In genomic region chr1:177258034-177258342, GRCm38 (mm10) we compare ENCODE assay signal across 8 mouse cellular contexts. TPM values are rescaled to one million over a fixed set of nuclear protein-coding genes. Genes with fewer than 3 reads are reported as not detected.
DNase-seq lines count a peak whose midpoint lies in the region; ATAC-seq and TF ChIP-seq lines count a peak whose summit lies in the region.

TSS of gene Akt3 (minus strand) at chr1:177258203.

- peak within 1 kb of the TSS; percentile 88 for H3K9ac ChIP-seq in kidney, embryonic 14.5 days (ENCODE audit: low read depth, low read length)
- H3K9ac ChIP-seq in MEL (ENCODE audit: control insufficient read depth, low read depth, low read length, poor library complexity, severe bottlenecking): peak within 1 kb of the TSS; percentile 99
- peak within 1 kb of the TSS; percentile 82 for H3K9ac ChIP-seq in liver, embryonic 11.5 days (ENCODE audit: low read depth, low read length)

- peak within 1 kb of the TSS; percentile 93 for H3K4me3 ChIP-seq in kidney, embryonic 14.5 days (ENCODE audit: low read length)
- H3K4me3 ChIP-seq in MEL (ENCODE audit: control insufficient read depth in 1 of 2, insufficient read depth in 1 of 2, low read depth in 2 of 2, low read length in 2 of 2): peak within 1 kb of the TSS; percentile 67 to 81
- peak within 1 kb of the TSS; percentile 90 for H3K4me3 ChIP-seq in liver, embryonic 11.5 days (ENCODE audit: low read depth, low read length)

- H3K27ac ChIP-seq in kidney, embryonic 14.5 days (ENCODE audit: low read depth, low read length): peak within 1 kb of the TSS; percentile 97
- H3K27ac ChIP-seq in MEL (ENCODE audit: control insufficient read depth, low read depth, low read length): peak within 1 kb of the TSS; percentile 80
- H3K27ac ChIP-seq in liver, embryonic 11.5 days (ENCODE audit: low read depth, low read length): peak within 1 kb of the TSS; percentile 90

- WGBS in kidney, embryonic 14.5 days: 0% methylated on average over 9 of the region's 32 CpGs
- WGBS in liver, embryonic 11.5 days: 0% methylated on average over 2 of the region's 32 CpGs

- TF ChIP-seq CTCF in MEL (IDR thresholded peaks at IDR 0.05 in 2 of 3, conservative IDR thresholded peaks at IDR 0.05 in 1 of 3; ENCODE audit: control insufficient read depth in 1 of 3, insufficient read depth in 1 of 3, low read depth in 2 of 3, low read length in 3 of 3, poor library complexity in 1 of 3, severe bottlenecking in 1 of 3): no peak

- no peaks in the 10 kb centered on the region for H3K9me3 ChIP-seq in kidney, embryonic 14.5 days (ENCODE audit: control insufficient read depth, low read length)
- H3K9me3 ChIP-seq in MEL (replicated peaks; ENCODE audit: insufficient read depth, low read length): no peaks in the 10 kb centered on the region
- no peaks in the 10 kb centered on the region for H3K9me3 ChIP-seq in liver, embryonic 11.5 days (ENCODE audit: control insufficient read depth, low read length)

- H3K4me1 ChIP-seq in kidney, embryonic 14.5 days (ENCODE audit: control insufficient read depth, insufficient read depth, low read length): 0 out of 2 replicates have a peak, but pooled peaks cover 4% of the 10 kb centered on the region
- peaks cover 2 to 11% of the 10 kb centered on the region in 2 experiments; a peak in 3 of 4 replicates for H3K4me1 ChIP-seq in MEL (ENCODE audit: control insufficient read depth in 1 of 2, insufficient read depth in 2 of 2, low read length in 2 of 2)
- H3K4me1 ChIP-seq in liver, embryonic 11.5 days (replicated peaks; ENCODE audit: control insufficient read depth, insufficient read depth, low read length): 0 out of 2 replicates have a peak, but pooled peaks cover 3% of the 10 kb centered on the region

- peaks cover 10% of the 10 kb centered on the region; the same call in 1 of the 2 replicates for H3K79me2 ChIP-seq in MEL (ENCODE audit: control insufficient read depth, insufficient read depth, low read length, poor library complexity)

- no peak for TF ChIP-seq POLR2A in MEL (IDR thresholded peaks at IDR 0.05; ENCODE audit: control insufficient read depth in 1 of 2, insufficient read depth in 1 of 2, low read depth in 1 of 2, low read length in 2 of 2, poor library complexity in 1 of 2)

- peaks cover 3% of the 10 kb centered on the region; the same call in 1 of the 2 replicates for H3K27me3 ChIP-seq in kidney, embryonic 14.5 days (ENCODE audit: control insufficient read depth, insufficient read depth, low read length)
- H3K27me3 ChIP-seq in MEL (ENCODE audit: control insufficient read depth in 1 of 2, insufficient read depth in 2 of 2, low read length in 2 of 2): no peaks in the 10 kb centered on the region
- H3K27me3 ChIP-seq in liver, embryonic 11.5 days (replicated peaks; ENCODE audit: control insufficient read depth, insufficient read depth, low read length): no peaks in the 10 kb centered on the region

- no peak for DNase-seq in kidney, postnatal 25 days
- no peak for DNase-seq in MEL (ENCODE audit: low read depth, low spot score)
- DNase-seq in liver, embryonic 11.5 days (ENCODE audit: low spot score): no peak
- no peak for DNase-seq in c-Kit-positive CD71-positive TER-119-positive erythroid progenitor cells, embryonic 14.5 days (ENCODE audit: low spot score)

- peak within 1 kb of the TSS; percentile 87 for H3K4me2 ChIP-seq in kidney, embryonic 14.5 days (replicated peaks; ENCODE audit: low read depth, low read length)
- peak within 1 kb of the TSS; percentile 95 for H3K4me2 ChIP-seq in liver, embryonic 11.5 days

- no peak for TF ChIP-seq EP300 in MEL (IDR thresholded peaks at IDR 0.05; ENCODE audit: low read depth in 1 of 2, low read length in 2 of 2)

- no peaks in the 10 kb centered on the region for H3K36me3 ChIP-seq in kidney, embryonic 14.5 days (ENCODE audit: control insufficient read depth, insufficient read depth, low read length)
- H3K36me3 ChIP-seq in MEL (ENCODE audit: control insufficient read depth in 1 of 2, insufficient read depth in 2 of 2, low read length in 2 of 2): peaks cover 0 to 9% of the 10 kb centered on the region in 2 experiments; a peak in 2 of 4 replicates
- H3K36me3 ChIP-seq in liver, embryonic 11.5 days (ENCODE audit: control insufficient read depth, insufficient read depth, low read length): no peaks in the 10 kb centered on the region

- ATAC-seq in kidney, embryonic 14.5 days (ENCODE audit: low FRiP score, low TSS enrichment): no peak; the same call in 1 of the 2 replicates
- no peak for ATAC-seq in erythroid progenitor cell, adult 5-6 weeks (replicated peaks; ENCODE audit: low FRiP score, poor library complexity, severe bottlenecking)
- no peak for ATAC-seq in hematopoietic stem cell, adult 5-6 weeks (replicated peaks in 1 of 2; ENCODE audit: insufficient read depth in 1 of 2, low FRiP score in 2 of 2, low TSS enrichment in 1 of 2, low read depth in 1 of 2, poor library complexity in 2 of 2, severe bottlenecking in 2 of 2)
- peak; percentile 46; the same call in 1 of the 2 replicates for ATAC-seq in liver, embryonic 11.5 days (replicated peaks; ENCODE audit: low FRiP score)
- no peak for ATAC-seq in neutrophil, adult 5-6 weeks (ENCODE audit: extremely low read depth, insufficient number of reproducible peaks, low FRiP score, poor library complexity, severe bottlenecking)

- no peak for TF ChIP-seq RAD21 in MEL (IDR thresholded peaks at IDR 0.05; ENCODE audit: low read depth, low read length)

TF ChIP-seq in MEL, 35 proteins besides CTCF, POLR2A, EP300 and RAD21:
- TF ChIP-seq NELFE (IDR thresholded peaks at IDR 0.05; ENCODE audit: low read depth, low read length) (no peak), CHD1 (IDR thresholded peaks at IDR 0.05; ENCODE audit: low read depth, low read length) (no peak), ZKSCAN1 (IDR thresholded peaks at IDR 0.05; ENCODE audit: low read depth, low read length) (no peak), TAL1 (IDR thresholded peaks at IDR 0.05; ENCODE audit: low read length) (no peak), KAT2A (conservative IDR thresholded peaks at IDR 0.05; ENCODE audit: low read depth, low read length) (no peak), JUND (IDR thresholded peaks at IDR 0.05; ENCODE audit: low read depth, low read length) (no peak), MAFK (IDR thresholded peaks at IDR 0.05; ENCODE audit: borderline replicate concordance, low read depth, low read length) (no peak)
TF ChIP-seq in MEL: peak in this region for 0.

RNA-seq across cellular contexts. Expression of gene Akt3, which starts in this region (rescaled TPM):
- 5.7 and 7.7 TPM in 2 replicates for polyA plus RNA-seq in kidney, embryonic 14.5 days (2014; fragmentation: Nextera tagmentation; extraction: Ambion mirVana)
- 3.2 and 3.5 TPM in 2 replicates for total RNA-seq in MEL (2012; rRNA removed)
- polyA plus RNA-seq in MEL (2012; ENCODE audit: insufficient read depth in 1 of 2, insufficient read length in 2 of 2, low read depth in 1 of 2, low replicate concordance in 2 of 2, missing spikeins in 1 of 2): 1 to 10 TPM in 1 of 2 experiments, not detected in 1; 6.2 TPM
- 20.5 and 25.6 TPM in 2 replicates for total RNA-seq in erythroid progenitor cell, adult 5-6 weeks (2015; ENCODE audit: low replicate concordance)
- total RNA-seq in erythroid progenitor cell, adult 5-6 weeks (2017; ENCODE audit: low replicate concordance): 23.9 and 27.5 TPM in 2 replicates
- 113 and 124 TPM in 2 replicates for total RNA-seq in hematopoietic stem cell, adult 5-6 weeks (2017)
- polyA plus RNA-seq in liver, embryonic 11.5 days (2014; fragmentation: Nextera tagmentation; extraction: Ambion mirVana): 3.5 and 4.3 TPM in 2 replicates
- 99.3 and 104 TPM in 2 replicates for total RNA-seq in neutrophil, adult 5-6 weeks (2017)
